Mouse (Mus musculus): ENCODE measurements around the gene Olfr345. TPM values are rescaled to one million over a fixed set of nuclear protein-coding genes. Genes with fewer than 3 reads are reported as not detected.

Olfr345 gene
- not detected in 2 replicates for polyA plus RNA-seq (2015; fragmentation: Nextera tagmentation; extraction: Ambion mirVana)

GRCm38 (mm10) chr2:36639741-36640140 lies at the start of gene Olfr345:
Olfr345 (plus strand) TSS chr2:36640041.
- WGBS: 77% methylated on average over 1 of the region's 1 CpGs
- no peak within 1 kb of the TSS for H3K4me3 ChIP-seq (replicated peaks; ENCODE audit: low read length)
- H3K27me3 ChIP-seq (replicated peaks; ENCODE audit: control insufficient read depth, insufficient read depth, low read length): no peaks in the 10 kb centered on the region
- ATAC-seq: no peak
- H3K9me3 ChIP-seq (ENCODE audit: control insufficient read depth, low read length): 0 out of 2 replicates have a peak, but pooled peaks cover 3% of the 10 kb centered on the region
- H3K4me2 ChIP-seq (ENCODE audit: low read length): no peak within 1 kb of the TSS
- H3K36me3 ChIP-seq (ENCODE audit: control insufficient read depth, insufficient read depth): no peaks in the 10 kb centered on the region
- no peak within 1 kb of the TSS for H3K27ac ChIP-seq (ENCODE audit: low read length)
- no peak within 1 kb of the TSS for H3K9ac ChIP-seq (replicated peaks; ENCODE audit: low read depth, low read length)
- no peaks in the 10 kb centered on the region for H3K4me1 ChIP-seq (replicated peaks; ENCODE audit: control insufficient read depth, insufficient read depth, low read length)

GRCm38 (mm10) chr2:36685488-36685887 lies 45.6 kb downstream of the Olfr345 start, which contains the start of gene Olfr346:
Olfr346 (plus strand) TSS chr2:36685788.
- 89% methylated on average over 1 of the region's 1 CpGs for WGBS
- Histone ChIP-seq H3K4me2 (ENCODE audit: low read length) (no peak within 1 kb of the TSS), H3K4me1 (replicated peaks; ENCODE audit: control insufficient read depth, insufficient read depth, low read length) (no peaks in the 10 kb centered on the region), H3K36me3 (ENCODE audit: control insufficient read depth, insufficient read depth) (no peaks in the 10 kb centered on the region), H3K27ac (ENCODE audit: low read length) (no peak within 1 kb of the TSS), H3K27me3 (replicated peaks; ENCODE audit: control insufficient read depth, insufficient read depth, low read length) (no peaks in the 10 kb centered on the region), H3K9me3 (ENCODE audit: control insufficient read depth, low read length) (peaks cover 3% of the 10 kb centered on the region; the same call in 1 of the 2 replicates), H3K4me3 (replicated peaks; ENCODE audit: low read length) (no peak within 1 kb of the TSS), H3K9ac (replicated peaks; ENCODE audit: low read depth, low read length) (no peak within 1 kb of the TSS)
- no peak for ATAC-seq

Other genes starting within 250 kb of the Olfr345 start
- not detected in 2 replicates for gene Olfr339, start 221.1 kb upstream of the Olfr345 start, polyA plus RNA-seq (2015; fragmentation: Nextera tagmentation; extraction: Ambion mirVana)
- not detected in 2 replicates for gene Olfr340, start 187.5 kb upstream of the Olfr345 start, polyA plus RNA-seq (2015; fragmentation: Nextera tagmentation; extraction: Ambion mirVana)
- gene Olfr341, start 157.6 kb upstream of the Olfr345 start, polyA plus RNA-seq (2015; fragmentation: Nextera tagmentation; extraction: Ambion mirVana): not detected in 2 replicates
- gene Olfr342, start 115.0 kb upstream of the Olfr345 start, polyA plus RNA-seq (2015; fragmentation: Nextera tagmentation; extraction: Ambion mirVana): not detected in 2 replicates
- not detected in 2 replicates for gene Olfr344, start 73.4 kb upstream of the Olfr345 start, polyA plus RNA-seq (2015; fragmentation: Nextera tagmentation; extraction: Ambion mirVana)
- not detected in 2 replicates for gene Olfr346, start 45.7 kb downstream of the Olfr345 start, polyA plus RNA-seq (2015; fragmentation: Nextera tagmentation; extraction: Ambion mirVana)
- not detected in 2 replicates for gene Olfr347, start 91.9 kb downstream of the Olfr345 start, polyA plus RNA-seq (2015; fragmentation: Nextera tagmentation; extraction: Ambion mirVana)
- not detected in 2 replicates for gene Olfr348, start 144.2 kb downstream of the Olfr345 start, polyA plus RNA-seq (2015; fragmentation: Nextera tagmentation; extraction: Ambion mirVana)
- gene Olfr50, start 150.5 kb downstream of the Olfr345 start, polyA plus RNA-seq (2015; fragmentation: Nextera tagmentation; extraction: Ambion mirVana): not detected in 2 replicates
- not detected in 2 replicates for gene Olfr3, start 177.0 kb downstream of the Olfr345 start, polyA plus RNA-seq (2015; fragmentation: Nextera tagmentation; extraction: Ambion mirVana)
- gene Olfr350, start 206.3 kb downstream of the Olfr345 start, polyA plus RNA-seq (2015; fragmentation: Nextera tagmentation; extraction: Ambion mirVana): not detected in 2 replicates
- gene Olfr351, start 222.6 kb downstream of the Olfr345 start, polyA plus RNA-seq (2015; fragmentation: Nextera tagmentation; extraction: Ambion mirVana): not detected in 2 replicates
- gene Olfr352, start 228.4 kb downstream of the Olfr345 start, polyA plus RNA-seq (2015; fragmentation: Nextera tagmentation; extraction: Ambion mirVana): not detected in 2 replicates

Measured in forebrain, embryonic 16.5 days (tissue).